Mouse (Mus musculus) hindbrain, embryonic 12.5 days (tissue): ENCODE measurements at regions not wholly inside any gene's neighbourhood (a gene's known extent, or its start where the extent isn't known, plus 50 kb on each side); places are given as distances from the start of the nearest gene placed in this dataset.

Experiments
- ATAC-seq: fragments of 200-750 bp; cut with Nextera tagmentation; 2 replicates; pipeline ENCODE4 v1.8.0; 2017; ENCODE audit warnings: moderate TSS enrichment; ENCODE audit not compliant: low FRiP score
- H3K27ac ChIP-seq: fragments of 300-500 bp; sonication (generic); 2 replicates; pipeline ENCODE4 v1.5.1; 2016; ENCODE audit warnings: mild to moderate bottlenecking
- H3K27me3 ChIP-seq: fragments of 300-500 bp; sonication (generic); 2 replicates; pipeline ENCODE4 v1.6.1; 2016; ENCODE audit warnings: mild to moderate bottlenecking
- H3K36me3 ChIP-seq: fragments of 300-500 bp; sonication (generic); 2 replicates; pipeline ENCODE4 v1.6.1; 2016; ENCODE audit warnings: mild to moderate bottlenecking
- H3K4me1 ChIP-seq: fragments of 300-500 bp; sonication (generic); 2 replicates; pipeline ENCODE4 v1.6.1; 2016
- H3K4me2 ChIP-seq: fragments of 300-500 bp; sonication (generic); replicated peaks from 2 replicates; pipeline ENCODE4 v1.6.1; 2016; ENCODE audit warnings: mild to moderate bottlenecking
- H3K4me3 ChIP-seq: fragments of 300-500 bp; sonication (generic); 2 replicates; pipeline ENCODE4 v1.5.1; 2016; ENCODE audit warnings: mild to moderate bottlenecking
- H3K9ac ChIP-seq: fragments of 300-500 bp; sonication (generic); 2 replicates; pipeline ENCODE4 v1.6.1; 2016; ENCODE audit warnings: mild to moderate bottlenecking, moderate library complexity
- H3K9me3 ChIP-seq: fragments of 300-500 bp; sonication (generic); replicated peaks from 2 replicates; pipeline ENCODE4 v1.6.1; 2016; ENCODE audit warnings: mild to moderate bottlenecking
- WGBS: fragments of 180-500 bp; shearing (Covaris S2); methylation state at CpG from one replicate; pipeline ENCODE4 v1.1.7; 2016; 5-methylcytosine and 5-hydroxymethylcytosine counted together

- H3K4me3 ChIP-seq, result no peak overlapping the region
- H3K4me1 ChIP-seq, result 0 out of 2 replicates have a peak, but pooled peaks cover 3% of the 10 kb centered on the region
- no peak for ATAC-seq
- no peaks in the 10 kb centered on the region for H3K9me3 ChIP-seq
- no peak overlapping the region for H3K27ac ChIP-seq
- H3K27me3 ChIP-seq, result no peaks in the 10 kb centered on the region
- H3K9ac ChIP-seq, result no peak overlapping the region
- WGBS, result 4% methylated on average over 3 of the region's 3 CpGs
- H3K4me2 ChIP-seq, result no peak overlapping the region
- no peaks in the 10 kb centered on the region for H3K36me3 ChIP-seq
Observed at GRCm38 (mm10) chr10:24357636-24358035, 134.3 kb downstream of the Moxd1 start.

- WGBS, result 84% methylated on average over 3 of the region's 3 CpGs
- no peak for ATAC-seq
Observed at GRCm38 (mm10) chr10:24361424-24361823, 138.1 kb downstream of the Moxd1 start.

GRCm38 (mm10) chr10:24365369-24365768, 142.1 kb downstream of the Moxd1 start:
- Histone ChIP-seq H3K4me2 (no peak overlapping the region), H3K27me3 (no peaks in the 10 kb centered on the region), H3K4me1 (no peaks in the 10 kb centered on the region), H3K9ac (no peak overlapping the region), H3K9me3 (no peaks in the 10 kb centered on the region), H3K4me3 (no peak overlapping the region), H3K36me3 (no peaks in the 10 kb centered on the region), H3K27ac (no peak overlapping the region)
- no peak for ATAC-seq
- 64% methylated on average over 5 of the region's 5 CpGs for WGBS

More at GRCm38 (mm10) chr10:24361424-24361823, 138.1 kb downstream of the Moxd1 start:
- H3K36me3 ChIP-seq, result no peaks in the 10 kb centered on the region
- H3K4me3 ChIP-seq, result no peak overlapping the region
- H3K4me2 ChIP-seq, result no peak overlapping the region
- no peaks in the 10 kb centered on the region for H3K9me3 ChIP-seq
- no peak overlapping the region for H3K27ac ChIP-seq
- no peak overlapping the region for H3K9ac ChIP-seq
- no peaks in the 10 kb centered on the region for H3K27me3 ChIP-seq
- 0 out of 2 replicates have a peak, but pooled peaks cover 3% of the 10 kb centered on the region for H3K4me1 ChIP-seq

GRCm38 (mm10) chr10:24367010-24367409, 143.7 kb downstream of the Moxd1 start:
- no peak for ATAC-seq
- Histone ChIP-seq H3K36me3 (no peaks in the 10 kb centered on the region), H3K4me1 (no peaks in the 10 kb centered on the region), H3K27ac (no peak overlapping the region), H3K9me3 (no peaks in the 10 kb centered on the region), H3K4me3 (no peak overlapping the region), H3K27me3 (no peaks in the 10 kb centered on the region), H3K4me2 (no peak overlapping the region), H3K9ac (no peak overlapping the region)
- 72% methylated on average over 5 of the region's 5 CpGs for WGBS

- Histone ChIP-seq H3K36me3 (no peaks in the 10 kb centered on the region), H3K9ac (no peak overlapping the region), H3K27me3 (no peaks in the 10 kb centered on the region), H3K9me3 (no peaks in the 10 kb centered on the region), H3K4me2 (no peak overlapping the region), H3K4me1 (no peaks in the 10 kb centered on the region), H3K27ac (no peak overlapping the region), H3K4me3 (no peak overlapping the region)
- WGBS, result 69% methylated on average over 6 of the region's 6 CpGs
- ATAC-seq, result no peak
Observed at GRCm38 (mm10) chr10:24373957-24374356, 150.6 kb downstream of the Moxd1 start.

GRCm38 (mm10) chr10:24379291-24379690, 156.0 kb downstream of the Moxd1 start:
- Histone ChIP-seq H3K4me3 (no peak overlapping the region), H3K4me1 (no peaks in the 10 kb centered on the region), H3K36me3 (no peaks in the 10 kb centered on the region), H3K4me2 (no peak overlapping the region), H3K9ac (no peak overlapping the region), H3K27me3 (no peaks in the 10 kb centered on the region), H3K27ac (no peak overlapping the region), H3K9me3 (no peaks in the 10 kb centered on the region)
- 89% methylated on average over 5 of the region's 5 CpGs for WGBS
- no peak for ATAC-seq

GRCm38 (mm10) chr10:24380478-24381273, 157.4 kb downstream of the Moxd1 start:
- no peak for ATAC-seq
- Histone ChIP-seq H3K4me2 (no peak overlapping the region), H3K9ac (no peak overlapping the region), H3K36me3 (no peaks in the 10 kb centered on the region), H3K27me3 (no peaks in the 10 kb centered on the region), H3K4me1 (no peaks in the 10 kb centered on the region), H3K27ac (no peak overlapping the region), H3K9me3 (no peaks in the 10 kb centered on the region), H3K4me3 (no peak overlapping the region)
- WGBS, result 76% methylated on average over 4 of the region's 4 CpGs

GRCm38 (mm10) chr10:24381917-24382316, 158.6 kb downstream of the Moxd1 start:
- Histone ChIP-seq H3K27ac (no peak overlapping the region), H3K4me2 (no peak overlapping the region), H3K9ac (no peak overlapping the region), H3K9me3 (no peaks in the 10 kb centered on the region), H3K36me3 (no peaks in the 10 kb centered on the region), H3K27me3 (no peaks in the 10 kb centered on the region), H3K4me3 (no peak overlapping the region), H3K4me1 (no peaks in the 10 kb centered on the region)
- WGBS, result 20% methylated on average over 4 of the region's 4 CpGs
- no peak for ATAC-seq

GRCm38 (mm10) chr10:24384061-24384460, 160.7 kb downstream of the Moxd1 start:
- H3K4me1 ChIP-seq, result no peaks in the 10 kb centered on the region
- H3K4me2 ChIP-seq, result no peak overlapping the region
- H3K9me3 ChIP-seq, result no peaks in the 10 kb centered on the region
- no peak for ATAC-seq
- no peak overlapping the region for H3K27ac ChIP-seq
- no peaks in the 10 kb centered on the region for H3K27me3 ChIP-seq
- WGBS, result 86% methylated on average over 2 of the region's 2 CpGs
- H3K4me3 ChIP-seq, result no peak overlapping the region
- no peak overlapping the region for H3K9ac ChIP-seq
- H3K36me3 ChIP-seq, result no peaks in the 10 kb centered on the region

- Histone ChIP-seq H3K4me1 (no peaks in the 10 kb centered on the region), H3K4me3 (no peak overlapping the region), H3K27ac (no peak overlapping the region), H3K9me3 (no peaks in the 10 kb centered on the region), H3K27me3 (no peaks in the 10 kb centered on the region), H3K36me3 (no peaks in the 10 kb centered on the region), H3K4me2 (no peak overlapping the region), H3K9ac (no peak overlapping the region)
- ATAC-seq, result no peak
- 59% methylated on average over 2 of the region's 2 CpGs for WGBS
Observed at GRCm38 (mm10) chr10:24388229-24388628, 164.9 kb downstream of the Moxd1 start.

- 76% methylated on average over 6 of the region's 6 CpGs for WGBS
Observed at GRCm38 (mm10) chr10:24391039-24391438, 167.7 kb downstream of the Moxd1 start.

GRCm38 (mm10) chr10:24392066-24392465, 168.7 kb downstream of the Moxd1 start:
- H3K27me3 ChIP-seq, result no peaks in the 10 kb centered on the region
- H3K27ac ChIP-seq, result no peak overlapping the region
- no peak overlapping the region for H3K4me3 ChIP-seq
- no peak overlapping the region for H3K9ac ChIP-seq
- H3K4me1 ChIP-seq, result no peaks in the 10 kb centered on the region
- ATAC-seq, result no peak
- H3K9me3 ChIP-seq, result no peaks in the 10 kb centered on the region
- no peaks in the 10 kb centered on the region for H3K36me3 ChIP-seq
- 75% methylated on average over 3 of the region's 3 CpGs for WGBS
- no peak overlapping the region for H3K4me2 ChIP-seq

More at GRCm38 (mm10) chr10:24391039-24391438, 167.7 kb downstream of the Moxd1 start:
- Histone ChIP-seq H3K4me3 (no peak overlapping the region), H3K9ac (no peak overlapping the region), H3K27me3 (no peaks in the 10 kb centered on the region), H3K4me1 (no peaks in the 10 kb centered on the region), H3K36me3 (no peaks in the 10 kb centered on the region), H3K4me2 (no peak overlapping the region), H3K27ac (no peak overlapping the region), H3K9me3 (no peaks in the 10 kb centered on the region)
- no peak for ATAC-seq
